Mouse (Mus musculus): ENCODE results near the gene Pomt1.

- TF ChIP-seq CTCF (IDR thresholded peaks at IDR 0.05; ENCODE audit: low read depth) (no peak), EP300 (IDR thresholded peaks at IDR 0.05; ENCODE audit: low read depth) (no peak)
Measured at GRCm38 (mm10) chr2:32222057-32222456, 14.3 kb upstream of the Pomt1 start.
